Mouse (Mus musculus) c-Kit-positive CD71-positive TER-119-positive erythroid progenitor cells, embryonic 14.5 days (primary cell): ENCODE data around the gene Tmem169.

ENCODE experiments used
- DNase-seq: peaks from one replicate; pipeline ENCODE4 v3.0.0-alpha.2; 2013; ENCODE audit warnings: low spot score

Tmem169 gene

GRCm38 (mm10) chr1:72286904-72287303 lies 2.7 kb downstream of the Tmem169 start:
- no peak for DNase-seq

- no peak for DNase-seq
These were observed 3.7 kb downstream of the Tmem169 start for GRCm38 (mm10) chr1:72287893-72288292.

GRCm38 (mm10) chr1:72288527-72289150 lies 4.5 kb downstream of the Tmem169 start:
- no peak for DNase-seq

DNA sequence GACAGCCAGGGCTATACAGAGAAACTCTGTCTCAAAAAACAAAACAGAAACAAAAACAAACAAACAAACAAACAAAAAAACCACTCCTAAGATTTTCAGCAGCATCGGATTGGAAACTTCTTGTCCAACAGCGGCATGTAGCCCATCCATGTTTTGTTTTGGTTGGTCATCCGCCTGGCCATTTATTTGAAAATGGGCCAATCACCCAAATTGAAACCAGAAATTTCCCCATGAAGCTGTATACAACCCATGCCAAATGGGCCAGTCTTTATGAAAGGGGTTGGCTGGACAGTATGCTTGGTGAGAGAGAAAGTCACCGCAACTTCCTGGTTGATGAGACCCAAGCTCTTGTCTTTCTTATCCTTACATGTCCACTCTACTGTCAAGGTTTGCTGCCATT lies 6.7 kb downstream of the Tmem169 start:
- no peak for DNase-seq

- DNase-seq: no peak
These were observed 7.3 kb downstream of the Tmem169 start for GRCm38 (mm10) chr1:72291421-72291820.

DNA sequence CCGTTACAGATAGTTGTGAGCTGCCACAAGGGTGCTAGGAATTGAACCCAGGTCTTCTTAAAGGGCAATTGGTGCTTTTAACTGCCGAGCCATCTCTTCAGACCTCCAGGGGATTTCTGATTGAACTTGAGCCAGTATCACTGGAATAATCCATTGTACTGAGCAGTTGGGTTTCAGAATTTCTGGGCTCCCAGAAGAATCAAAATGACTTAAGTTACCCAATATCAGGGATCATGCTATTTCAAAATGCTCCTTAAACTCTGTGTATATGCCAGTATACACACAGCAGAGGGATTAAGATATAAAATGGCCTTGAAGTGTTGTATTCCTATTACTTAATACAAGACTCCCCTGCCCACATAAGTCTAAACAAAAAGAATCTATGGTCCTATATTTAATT lies 7.8 kb downstream of the Tmem169 start:
- no peak for DNase-seq

DNA sequence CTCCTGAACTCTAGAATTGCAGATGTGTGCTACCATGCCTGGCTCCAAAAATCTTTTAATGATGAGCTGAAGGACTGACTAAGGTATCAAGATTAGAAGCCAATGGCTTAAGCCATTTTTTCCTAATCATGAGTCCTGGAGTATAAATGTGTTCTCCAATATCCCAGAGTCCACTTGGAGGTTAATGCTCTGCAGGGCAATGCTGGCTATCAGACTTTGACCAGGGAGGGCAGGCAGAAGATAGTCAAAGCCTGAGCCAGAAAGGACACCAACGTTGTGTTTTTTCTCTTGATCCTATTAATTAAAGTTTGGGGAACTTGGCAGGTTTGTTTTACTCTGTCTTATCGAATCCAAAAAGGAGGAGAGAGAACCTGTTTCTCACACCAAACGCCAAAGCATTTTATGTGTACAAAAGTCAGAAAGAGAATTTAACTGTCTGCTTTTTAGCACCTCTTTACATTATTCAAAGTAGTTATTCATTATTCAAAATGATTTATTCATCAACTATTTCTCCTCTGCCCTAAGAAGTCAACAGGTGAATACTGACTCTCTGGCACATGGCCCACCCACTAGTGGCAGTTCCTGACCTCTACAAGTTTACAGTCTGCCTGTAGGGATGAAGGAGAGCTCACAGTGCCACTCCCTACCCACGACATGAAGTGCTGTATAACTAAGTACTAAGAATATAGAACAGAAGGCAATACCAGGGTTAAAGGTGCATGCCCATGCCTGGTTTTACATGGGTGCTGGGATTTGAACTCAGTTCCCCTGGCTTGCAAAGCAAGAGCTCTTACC lies 9.9 kb downstream of the Tmem169 start:
- no peak for DNase-seq

DNA sequence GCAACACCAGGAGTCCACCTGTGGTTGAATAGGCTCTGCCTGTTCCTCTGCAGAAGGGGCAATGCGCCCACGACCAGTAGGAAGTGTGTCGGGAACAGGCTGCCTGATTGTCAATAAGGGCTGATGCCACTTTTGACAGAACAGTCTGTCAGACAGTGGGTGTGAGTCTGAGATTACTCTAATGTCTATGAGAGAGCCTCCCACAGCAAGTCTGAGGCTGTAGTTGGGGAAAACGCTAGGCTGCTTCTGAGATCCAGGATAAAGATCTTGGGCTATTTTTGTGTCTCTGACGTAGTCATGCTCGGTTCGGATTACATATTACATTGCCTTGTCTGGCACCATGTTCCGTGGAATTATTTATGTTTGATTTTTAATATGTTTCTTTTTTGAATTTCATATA lies 11.6 kb downstream of the Tmem169 start:
- no peak for DNase-seq

GRCm38 (mm10) chr1:72301845-72302244 lies 17.7 kb downstream of the Tmem169 start:
- no peak for DNase-seq

GRCm38 (mm10) chr1:72306241-72306640 lies 22.1 kb downstream of the Tmem169 start:
- no peak for DNase-seq

DNA sequence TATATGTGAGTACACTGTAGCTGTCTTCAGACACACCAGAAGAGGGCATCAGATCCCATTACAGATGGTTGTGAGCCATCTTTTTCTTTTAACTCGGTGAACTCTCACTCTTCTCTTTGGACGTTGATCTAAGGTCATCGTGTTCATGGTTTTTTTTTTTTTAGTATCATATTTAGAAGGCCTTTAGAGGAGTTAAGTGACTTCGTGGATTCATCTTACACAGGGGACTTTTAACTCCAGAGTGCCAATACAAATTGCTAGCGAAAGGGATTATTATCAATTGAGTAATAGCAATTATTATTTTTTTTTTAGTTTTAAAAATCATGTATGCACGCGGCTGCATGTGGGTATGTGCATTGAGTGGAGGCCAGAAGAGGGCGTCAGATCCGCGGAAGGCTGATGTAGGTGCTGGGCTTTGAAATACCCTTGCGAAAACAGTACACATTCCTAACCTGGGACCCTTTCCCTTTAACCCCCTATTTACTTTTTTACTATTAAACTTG lies 22.6 kb downstream of the Tmem169 start:
- peak; percentile 62 for DNase-seq

- peak; percentile 94 for DNase-seq
These were observed 23.2 kb downstream of the Tmem169 start, which contains the start of gene Xrcc5 for GRCm38 (mm10) chr1:72307317-72307798. TSS of gene Xrcc5 (plus strand) at chr1:72307421.

DNA sequence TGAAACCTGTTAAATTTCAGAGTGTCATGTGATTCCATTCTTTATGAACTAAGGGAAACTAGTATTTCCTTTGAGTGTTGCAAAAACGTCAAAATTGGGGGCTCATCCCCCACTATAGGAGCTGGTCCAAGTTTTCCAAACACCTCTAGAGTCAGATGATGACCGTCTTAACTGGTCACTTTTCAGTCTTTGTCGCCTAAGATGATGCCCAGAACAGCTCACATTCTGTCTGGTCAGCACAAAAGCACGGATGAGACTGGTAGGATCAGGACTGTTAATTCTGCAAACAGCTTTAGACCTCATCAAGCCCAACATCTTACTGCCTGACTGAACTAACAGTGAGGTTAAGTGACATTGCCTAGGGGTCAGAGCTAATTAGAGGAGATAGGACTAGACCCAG lies 24.8 kb downstream of the Tmem169 start:
- DNase-seq: no peak

DNA sequence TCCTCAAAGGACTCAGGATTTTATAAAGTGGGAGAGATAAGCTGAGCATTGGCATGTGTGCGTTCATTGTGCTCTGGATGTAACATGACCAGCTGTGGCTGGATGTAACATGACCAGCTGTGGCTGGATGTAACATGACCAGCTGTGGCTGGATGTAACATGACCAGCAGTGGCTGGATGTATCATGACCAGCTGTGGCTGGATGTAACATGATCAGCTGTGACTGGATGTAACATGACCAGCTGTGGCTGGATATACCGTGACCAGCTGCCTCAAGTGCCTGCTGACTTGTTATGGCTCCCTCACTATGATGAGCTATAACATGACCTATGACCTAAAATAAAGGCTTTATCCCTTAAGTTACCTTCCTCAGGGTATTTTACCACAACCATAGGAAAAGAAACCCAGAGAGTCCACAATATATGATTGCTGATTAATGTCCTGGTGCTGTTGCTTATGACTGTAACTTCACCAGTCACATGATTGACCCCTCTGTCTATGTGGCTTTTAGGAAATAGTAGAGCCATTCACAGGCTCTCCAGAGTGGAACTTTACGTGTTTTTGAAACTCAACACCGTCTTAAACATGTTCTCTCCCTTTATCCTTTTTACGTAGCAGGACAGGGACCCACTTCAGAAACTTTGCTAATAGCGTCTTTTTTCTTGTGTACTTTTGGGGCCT lies 25.7 kb downstream of the Tmem169 start:
- no peak for DNase-seq

GRCm38 (mm10) chr1:72312701-72313398 lies 28.7 kb downstream of the Tmem169 start:
- no peak for DNase-seq

GRCm38 (mm10) chr1:72313399-72314039 lies 29.4 kb downstream of the Tmem169 start:
- peak; percentile 59 for DNase-seq

GRCm38 (mm10) chr1:72315447-72315846 lies 31.3 kb downstream of the Tmem169 start:
- no peak for DNase-seq

- no peak for DNase-seq
These were observed 32.2 kb downstream of the Tmem169 start for GRCm38 (mm10) chr1:72316409-72316808.

DNA sequence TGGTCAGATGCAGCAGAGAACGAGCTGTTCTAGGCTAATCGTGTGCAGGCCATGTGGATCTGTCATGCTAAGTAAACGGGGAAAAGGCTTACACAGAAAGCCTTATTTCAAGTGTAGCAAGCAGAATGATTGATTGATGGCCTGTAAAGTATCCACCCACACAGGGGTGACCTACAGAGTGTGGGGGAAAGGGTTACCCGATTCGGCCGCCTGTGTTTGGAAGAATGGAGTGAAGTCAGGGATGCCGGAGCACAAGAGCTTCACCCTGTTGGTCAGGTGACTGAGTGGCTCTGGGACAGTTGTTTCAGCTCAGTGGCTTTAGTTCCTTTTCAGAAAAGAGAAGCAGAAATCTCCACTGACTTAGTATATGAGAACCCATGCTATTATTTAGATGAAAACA lies 32.7 kb downstream of the Tmem169 start:
- no peak for DNase-seq

DNA sequence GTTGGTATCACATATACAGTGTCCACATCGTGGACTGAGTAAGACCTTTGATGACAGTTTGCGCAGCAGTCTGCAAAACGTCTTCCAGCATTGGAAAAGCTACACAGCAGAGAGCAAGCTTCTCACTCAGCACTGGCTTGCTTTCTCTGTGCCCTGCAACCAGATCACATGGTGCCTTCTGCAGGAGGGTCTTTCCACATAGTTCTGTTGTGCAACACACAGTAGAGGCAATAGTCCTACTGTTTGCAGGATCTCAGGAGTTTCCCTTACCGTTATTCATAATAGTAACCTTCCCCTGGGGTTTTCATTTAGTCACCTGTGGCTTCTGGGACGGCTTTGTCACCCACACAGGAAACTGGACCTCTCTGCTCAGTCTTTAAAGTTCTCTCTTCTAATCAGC lies 36.6 kb downstream of the Tmem169 start:
- no peak for DNase-seq

- DNase-seq: no peak
These were observed 39.1 kb downstream of the Tmem169 start for GRCm38 (mm10) chr1:72323248-72323647.
